Mouse (Mus musculus) thymus, adult 18-20 months (tissue): ENCODE data around the gene Phldb2.

Source experiments
- DNase-seq, 2 experiments: peaks; one replicate each; pipeline ENCODE4 v3.0.0; 2022; ENCODE audit warnings: mixed read lengths in 2 of 2

Gene Phldb2

GRCm38 (mm10) chr16:45787650-45788049 lies 165.7 kb downstream of the Phldb2 start:
- no peak for DNase-seq

GRCm38 (mm10) chr16:45786639-45787038 lies 166.8 kb downstream of the Phldb2 start:
- peak in 1 of 2 experiments; percentile 35 for DNase-seq

GRCm38 (mm10) chr16:45780001-45780400 lies 173.4 kb downstream of the Phldb2 start:
- no peak for DNase-seq

- no peak for DNase-seq
Observed at GRCm38 (mm10) chr16:45774813-45775212, 178.6 kb downstream of the Phldb2 start.

GRCm38 (mm10) chr16:45770914-45771313 lies 182.5 kb downstream of the Phldb2 start:
- no peak for DNase-seq

- DNase-seq = no peak
Observed at GRCm38 (mm10) chr16:45767853-45768640, 185.4 kb downstream of the Phldb2 start.

GRCm38 (mm10) chr16:45767434-45767833 lies 186.0 kb downstream of the Phldb2 start:
- DNase-seq = no peak

- DNase-seq = no peak
Observed at GRCm38 (mm10) chr16:45765801-45766494, 187.4 kb downstream of the Phldb2 start.

- no peak for DNase-seq
Observed at GRCm38 (mm10) chr16:45765102-45765501, 188.3 kb downstream of the Phldb2 start.

- DNase-seq = no peak
Observed at GRCm38 (mm10) chr16:45762859-45763505, 190.4 kb downstream of the Phldb2 start.

- no peak for DNase-seq
Observed at GRCm38 (mm10) chr16:45761425-45761824, 192.0 kb downstream of the Phldb2 start.

- no peak for DNase-seq
Observed at GRCm38 (mm10) chr16:45758726-45759269, 194.6 kb downstream of the Phldb2 start.

GRCm38 (mm10) chr16:45757421-45758078 lies 195.8 kb downstream of the Phldb2 start:
- DNase-seq = no peak

GRCm38 (mm10) chr16:45756855-45757254 lies 196.5 kb downstream of the Phldb2 start:
- no peak for DNase-seq

GRCm38 (mm10) chr16:45743591-45744144 lies 209.7 kb downstream of the Phldb2 start:
- no peak for DNase-seq

GRCm38 (mm10) chr16:45742615-45743476 lies 210.6 kb downstream of the Phldb2 start, which contains the start of gene Abhd10:
Gene Abhd10, minus strand, starts transcription at chr16:45742955.
- peak; percentile 94 for DNase-seq

GRCm38 (mm10) chr16:45737880-45738279 lies 215.5 kb downstream of the Phldb2 start:
- no peak for DNase-seq

- no peak for DNase-seq
Observed at GRCm38 (mm10) chr16:45736724-45737123, 216.7 kb downstream of the Phldb2 start.

GRCm38 (mm10) chr16:45729163-45729562 lies 224.2 kb downstream of the Phldb2 start:
- DNase-seq = no peak

- no peak for DNase-seq
Observed at GRCm38 (mm10) chr16:45724742-45725102, 228.7 kb downstream of the Phldb2 start.

- no peak for DNase-seq
Observed at GRCm38 (mm10) chr16:45724061-45724741, 229.2 kb downstream of the Phldb2 start, which contains the start of gene Tagln3. Gene Tagln3, minus strand, starts transcription at chr16:45724608.
